Mouse (Mus musculus): ENCODE measurements around the gene Gm49378.
A peak's percentile ranks its signal among the peaks of the same experiment; 100 is the strongest.

Gene Gm49378

GRCm38 (mm10) chr14:55637795-55638194, at the start of gene Gm49378:
Gene Gm49378, minus strand, starts transcription at chr14:55637895.
- DNase-seq (ENCODE audit: low spot score in 2 of 2) = no peak

- DNase-seq (ENCODE audit: low spot score in 2 of 2) = no peak
Measured at GRCm38 (mm10) chr14:55682118-55682493, 44.4 kb upstream of the Gm49378 start.

DNA sequence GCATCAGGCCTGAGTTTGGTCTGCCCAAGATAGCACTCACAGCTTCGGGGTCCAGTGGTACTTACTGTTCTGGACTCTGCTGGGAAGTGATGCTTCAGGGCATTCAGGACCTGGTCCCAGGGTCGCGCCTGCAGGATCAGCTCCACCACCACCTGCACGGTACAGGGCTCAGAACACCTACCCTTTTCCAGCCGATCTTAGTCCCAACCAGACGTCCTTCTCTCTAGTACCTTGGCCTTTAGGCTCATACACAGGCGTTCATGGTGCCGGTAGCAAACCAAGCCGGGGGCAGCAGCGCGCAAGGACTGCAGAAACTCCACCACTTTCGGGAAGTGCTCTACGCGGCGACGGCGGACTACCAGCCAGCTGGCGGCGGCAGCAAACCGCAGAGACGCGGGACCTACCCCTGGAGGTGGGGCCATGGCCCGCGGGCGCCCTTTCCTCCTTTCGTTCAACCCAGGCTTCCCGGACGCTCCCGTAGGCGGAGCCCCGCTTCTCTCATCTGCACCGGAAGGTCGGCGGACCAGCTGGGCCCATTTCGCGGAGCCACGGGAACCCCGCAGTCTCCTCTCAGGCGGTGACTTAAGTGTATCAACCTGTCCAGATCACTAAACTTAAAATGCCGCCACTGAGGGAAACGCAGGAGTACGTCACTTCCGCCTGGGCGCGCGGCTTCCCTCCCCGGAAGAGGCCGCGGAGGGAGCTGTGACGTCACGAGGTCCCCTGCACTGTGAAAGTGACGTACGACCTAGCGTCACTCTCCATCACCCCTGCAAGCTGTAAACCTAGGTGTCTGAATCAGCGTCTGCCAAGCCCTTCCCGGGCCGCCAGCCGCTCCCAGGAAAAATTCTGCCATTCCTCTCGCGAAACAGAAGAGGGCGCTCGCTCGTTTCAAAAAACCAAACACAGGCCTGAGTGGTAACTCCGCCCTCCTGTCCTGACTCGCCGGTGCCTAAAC, 43.7 kb upstream of the Gm49378 start, which contains the start of gene Tinf2:
Gene Tinf2 (minus strand): TSS at position 661 of the 958 bp plus-strand sequence.
- peak; percentile 94 to 97 for DNase-seq (ENCODE audit: low spot score in 2 of 2)

DNA sequence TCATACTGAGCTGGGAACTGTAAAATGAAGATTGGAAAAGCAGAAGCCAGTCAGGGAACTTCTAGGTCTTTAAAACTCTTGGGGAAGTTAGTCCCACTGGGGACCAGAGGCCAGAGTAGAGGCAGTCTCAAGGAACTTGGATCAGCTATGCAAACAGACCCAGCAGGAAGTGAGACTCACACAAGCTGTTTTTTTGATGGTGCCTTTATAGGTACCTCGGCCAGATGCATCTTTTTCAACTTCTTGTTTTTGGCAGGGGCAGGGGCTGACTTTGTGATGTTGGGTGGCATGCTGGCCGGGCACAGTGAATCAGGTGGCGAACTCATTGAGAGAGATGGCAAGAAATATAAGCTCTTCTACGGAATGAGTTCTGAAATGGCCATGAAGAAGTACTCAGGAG, 39.9 kb upstream of the Gm49378 start:
- DNase-seq (ENCODE audit: low spot score in 2 of 2) = no peak

DNA sequence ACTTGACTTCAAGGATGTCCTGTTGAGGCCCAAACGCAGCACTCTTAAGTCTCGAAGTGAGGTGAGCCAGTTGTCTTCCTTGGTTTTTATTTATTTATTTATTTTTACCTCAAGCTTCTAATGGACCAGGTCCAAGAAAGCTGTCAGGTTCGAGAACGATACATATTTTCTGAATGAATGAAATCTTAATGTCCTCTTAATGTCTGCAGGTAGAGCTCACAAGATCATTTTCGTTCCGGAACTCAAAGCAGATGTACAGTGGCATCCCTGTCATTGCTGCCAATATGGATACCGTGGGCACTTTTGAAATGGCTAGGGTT, 35.0 kb upstream of the Gm49378 start:
- no peak for DNase-seq (ENCODE audit: low spot score in 2 of 2)

DNA sequence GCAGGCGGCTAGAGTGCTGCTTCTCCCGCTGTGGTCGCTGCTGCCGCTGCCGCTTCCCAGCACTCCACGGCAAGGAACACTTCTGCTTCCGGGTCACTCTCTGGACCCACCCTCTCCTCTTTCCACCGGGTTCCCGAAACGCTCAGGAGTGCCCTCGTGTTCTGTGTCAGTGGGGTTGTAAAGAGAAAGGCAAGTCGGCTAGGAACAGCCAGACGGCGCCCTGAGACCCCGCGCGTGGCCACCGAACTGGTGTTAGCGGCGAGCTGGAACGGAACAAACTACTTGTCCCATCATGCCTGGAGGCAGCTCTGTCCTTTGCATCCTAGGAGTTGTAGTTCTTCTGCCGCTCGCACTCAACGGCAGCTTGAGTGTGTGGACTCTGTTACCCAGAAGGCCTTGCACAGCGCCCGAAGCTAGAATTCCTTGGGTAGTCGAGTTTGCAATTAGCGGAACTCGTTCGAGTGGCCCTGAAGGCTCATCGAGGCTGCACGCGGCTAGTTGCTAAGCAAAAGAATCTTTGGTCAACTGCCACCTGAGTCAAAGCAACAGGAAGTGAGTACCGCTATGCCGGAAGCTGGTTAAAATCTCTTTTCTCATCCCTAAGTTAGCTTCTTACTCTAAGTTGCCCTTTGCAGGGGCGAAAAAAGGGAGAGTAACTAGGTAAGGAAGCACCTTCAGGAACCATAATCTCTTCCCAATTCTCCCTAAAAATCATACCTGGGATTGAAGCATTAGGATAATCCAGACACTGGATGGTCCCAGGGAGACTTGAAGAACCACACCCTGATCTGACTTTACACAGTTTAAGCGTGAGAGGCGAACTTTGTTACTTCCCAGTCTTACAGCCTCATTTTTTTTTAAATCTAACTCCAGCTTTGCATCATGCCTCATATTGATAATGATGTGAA, 34.4 kb upstream of the Gm49378 start, which contains the start of the genes Gmpr2 and Nedd8:
Gene Gmpr2 (plus strand): TSS at position 109 of the 908 bp plus-strand sequence.
Gene Nedd8 (minus strand): TSS at position 292 of the 908 bp plus-strand sequence.
- DNase-seq (ENCODE audit: low spot score in 2 of 2) = peak; percentile 95 to 98

DNA sequence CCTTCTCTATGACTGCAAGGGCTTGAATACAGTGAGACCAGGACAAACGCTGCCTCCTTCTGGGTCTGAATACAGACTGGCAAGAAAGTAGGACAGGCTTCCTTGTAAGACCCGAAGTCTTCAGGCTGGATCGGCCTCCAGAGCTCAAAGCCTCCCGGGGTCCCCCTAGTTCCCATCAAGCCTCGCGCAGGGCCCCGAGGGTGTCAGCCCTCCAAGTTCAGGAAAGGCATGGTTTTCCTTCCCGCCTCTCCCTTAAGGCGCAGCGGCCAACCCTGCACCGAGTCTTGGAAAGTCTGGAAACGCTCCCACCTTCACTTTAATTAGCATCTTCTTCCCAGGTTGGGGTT, 33.8 kb upstream of the Gm49378 start:
- DNase-seq (ENCODE audit: low spot score in 2 of 2) = peak in 1 of 2 experiments; percentile 64

GRCm38 (mm10) chr14:55660636-55661035, 22.9 kb upstream of the Gm49378 start:
- no peak for DNase-seq (ENCODE audit: low spot score in 2 of 2)

- DNase-seq (ENCODE audit: low spot score in 2 of 2) = peak; percentile 76 to 79
Measured at GRCm38 (mm10) chr14:55659960-55660573, 22.4 kb upstream of the Gm49378 start, which contains the start of gene Mdp1. Gene Mdp1, minus strand, starts transcription at chr14:55660508.

DNA sequence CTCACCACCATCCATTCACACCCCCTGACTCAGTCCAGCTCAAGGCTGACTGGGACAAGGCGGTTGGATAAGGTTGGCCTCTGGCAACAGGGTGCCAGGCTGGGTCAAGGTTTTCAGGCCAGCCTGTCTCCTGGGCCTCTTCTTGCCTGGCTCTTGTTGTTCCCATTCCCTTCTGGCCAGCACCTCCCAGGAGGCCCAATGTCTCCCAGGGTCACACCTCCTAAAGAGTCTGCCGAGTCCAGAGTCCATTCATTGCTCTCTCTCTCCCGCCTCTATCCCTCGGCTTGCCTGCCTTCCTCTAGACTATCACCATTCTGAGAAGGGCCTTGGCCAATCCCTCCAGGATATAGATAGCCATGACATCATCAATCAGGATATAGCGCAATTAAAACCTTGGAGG, 20.3 kb upstream of the Gm49378 start:
- no peak for DNase-seq (ENCODE audit: low spot score in 2 of 2)

- no peak for DNase-seq (ENCODE audit: low spot score in 2 of 2)
Measured at GRCm38 (mm10) chr14:55656935-55657334, 19.2 kb upstream of the Gm49378 start.

DNA sequence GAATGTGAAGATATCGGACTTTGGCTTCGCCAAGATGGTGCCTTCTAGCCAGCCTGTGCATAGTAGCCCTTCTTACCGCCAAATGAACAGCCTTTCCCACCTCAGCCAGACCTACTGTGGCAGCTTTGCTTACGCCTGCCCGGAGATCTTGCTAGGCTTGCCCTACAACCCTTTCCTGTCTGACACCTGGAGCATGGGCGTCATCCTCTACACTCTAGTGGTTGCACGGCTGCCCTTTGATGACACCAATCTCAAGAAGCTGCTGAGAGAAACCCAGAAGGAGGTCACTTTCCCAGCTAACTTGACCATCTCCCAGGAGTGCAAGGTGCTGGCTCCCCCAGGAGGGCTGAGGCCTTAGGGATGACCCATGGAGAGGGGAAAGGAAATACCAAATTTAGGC, 13.8 kb upstream of the Gm49378 start:
- DNase-seq (ENCODE audit: low spot score in 2 of 2) = no peak

GRCm38 (mm10) chr14:55649884-55650283, 12.2 kb upstream of the Gm49378 start, which contains the start of gene Tssk4:
Gene Tssk4, plus strand, starts transcription at chr14:55650184.
- no peak for DNase-seq (ENCODE audit: low spot score in 2 of 2)

- DNase-seq (ENCODE audit: low spot score in 2 of 2) = no peak
Measured at GRCm38 (mm10) chr14:55644261-55644888, 6.7 kb upstream of the Gm49378 start.

DNA sequence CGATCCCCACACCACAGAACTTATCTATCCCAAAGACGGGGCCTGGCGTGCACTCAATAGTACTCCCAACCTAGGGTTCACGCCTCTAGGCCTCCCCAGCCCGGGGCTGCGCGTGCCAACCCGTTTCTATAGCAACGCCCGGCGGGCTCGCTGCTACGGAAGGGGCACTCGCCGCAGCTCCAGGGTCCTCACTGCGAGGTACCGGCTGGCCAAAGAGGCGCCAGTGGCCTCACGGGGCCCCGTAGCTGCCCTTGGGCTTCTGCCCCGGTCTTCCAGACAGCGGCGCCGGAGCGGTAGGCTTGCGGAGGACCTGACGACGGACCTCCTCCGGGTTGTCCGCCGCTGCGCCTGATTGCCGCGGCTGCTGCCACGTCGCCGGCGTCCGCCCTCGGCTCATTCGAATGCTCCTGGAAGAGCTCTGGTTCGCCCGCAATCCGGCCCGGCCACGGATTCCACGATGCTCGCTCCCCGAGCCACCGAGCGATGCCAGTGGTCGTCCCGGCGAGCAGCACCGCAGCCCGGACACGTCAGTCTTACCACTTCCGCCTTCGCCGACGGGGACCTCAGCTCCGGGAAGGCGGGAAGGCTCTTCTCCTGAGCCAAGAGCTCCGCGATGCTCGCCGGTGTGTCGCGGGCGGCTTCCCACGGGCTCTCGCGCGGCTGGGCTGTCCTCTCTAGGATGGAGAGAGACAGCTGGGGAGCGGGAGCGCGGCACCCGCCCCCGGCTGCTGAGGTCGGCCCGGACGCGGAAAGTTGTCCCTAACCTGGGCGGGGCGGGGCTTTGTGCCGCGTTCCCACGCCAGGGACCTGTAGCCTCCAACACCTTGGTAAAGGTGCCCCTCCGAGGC, 5.6 kb upstream of the Gm49378 start, which contains the start of gene Tm9sf1:
Gene Tm9sf1 (minus strand): TSS at position 747 of the 848 bp plus-strand sequence.
- DNase-seq (ENCODE audit: low spot score in 2 of 2) = peak; percentile 82 to 83

DNA sequence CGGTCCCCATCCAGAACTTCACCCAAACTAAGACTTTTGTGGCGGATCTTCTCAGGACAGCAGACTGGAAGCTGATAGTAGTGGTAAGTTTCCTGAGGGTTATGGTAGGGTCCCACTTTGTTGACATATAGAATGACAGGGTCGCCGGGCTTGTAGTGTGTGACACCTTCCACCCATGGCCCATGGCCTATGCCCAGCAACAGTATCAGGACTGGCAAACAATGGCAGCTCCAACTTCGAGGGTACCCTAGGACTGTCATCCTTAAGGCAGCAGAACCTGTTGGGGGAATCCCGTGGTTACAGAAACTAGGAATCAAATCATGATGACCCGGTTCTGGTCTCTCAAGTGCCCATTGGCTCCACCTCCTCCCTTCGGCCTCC, 5.0 kb upstream of the Gm49378 start:
- DNase-seq (ENCODE audit: low spot score in 2 of 2) = no peak

GRCm38 (mm10) chr14:55641291-55641690, 3.6 kb upstream of the Gm49378 start:
- no peak for DNase-seq (ENCODE audit: low spot score in 2 of 2)

- no peak for DNase-seq (ENCODE audit: low spot score in 2 of 2)
Measured at GRCm38 (mm10) chr14:55640816-55641215, 3.1 kb upstream of the Gm49378 start.

- DNase-seq (ENCODE audit: low spot score in 2 of 2) = peak; percentile 84 to 90
Measured at GRCm38 (mm10) chr14:55635523-55636007, 2.1 kb downstream of the Gm49378 start, which contains the start of gene Ipo4. Gene Ipo4, minus strand, starts transcription at chr14:55635957.
